Mouse (Mus musculus) NIH3T3 (cell line): ENCODE measurements around the gene Tnnt3.

Source experiments
- DNase-seq: peaks from one replicate; pipeline ENCODE4 v3.0.0-alpha.2; 2012; ENCODE audit warnings: low read depth

The Tnnt3 gene

DNA sequence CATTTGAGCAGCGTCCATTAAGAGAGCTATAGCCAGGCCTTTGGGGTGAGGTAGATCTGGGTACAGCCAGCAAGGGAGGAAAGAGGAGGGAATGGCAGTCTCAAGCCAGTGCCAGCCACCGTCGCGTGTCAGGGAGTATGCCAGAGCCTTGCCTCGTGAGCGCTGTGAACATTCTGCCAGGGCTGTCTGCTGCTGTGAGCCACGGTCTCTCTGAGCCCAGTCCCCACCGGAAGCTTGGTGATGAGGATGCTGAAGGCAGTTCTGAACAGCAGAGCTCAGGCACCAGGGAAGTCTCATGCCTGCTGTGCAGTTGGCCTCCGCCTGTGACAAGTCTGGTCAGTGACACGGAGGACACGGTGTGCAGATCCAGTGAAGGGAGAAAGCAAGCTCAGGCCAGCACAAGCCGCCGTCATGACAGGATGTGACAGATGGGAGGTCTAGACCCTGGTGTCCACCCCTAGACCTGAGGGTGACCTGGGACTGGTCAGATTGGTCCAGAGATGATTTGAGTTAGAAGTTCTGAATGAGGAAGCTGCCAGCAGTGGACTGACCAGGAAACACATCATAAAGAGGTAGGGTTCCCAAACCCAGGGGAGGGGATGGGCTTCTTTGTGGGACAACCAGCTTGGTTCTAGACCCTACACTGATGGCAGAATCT, 21.7 kb upstream of the Tnnt3 start:
- no peak for DNase-seq

DNA sequence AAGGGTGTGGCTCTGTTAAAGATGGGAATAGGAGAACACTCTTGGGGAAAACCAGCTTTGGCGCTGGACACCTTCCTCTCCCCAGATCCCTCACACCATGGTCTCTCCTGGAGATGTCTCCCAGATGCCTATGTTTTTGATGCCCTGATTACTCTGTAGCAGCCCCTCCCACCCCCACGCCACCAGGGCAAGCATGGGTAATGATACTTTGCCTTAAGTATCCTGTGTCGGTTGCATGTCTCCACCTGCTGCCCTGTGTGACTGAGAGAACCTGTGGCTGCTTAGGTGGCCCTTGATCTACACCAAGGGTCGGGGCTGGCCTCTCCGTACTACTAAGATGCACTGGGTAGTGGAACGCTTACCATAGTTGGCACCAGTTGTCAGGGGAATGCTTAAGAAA, 20.6 kb upstream of the Tnnt3 start:
- DNase-seq, result no peak

DNA sequence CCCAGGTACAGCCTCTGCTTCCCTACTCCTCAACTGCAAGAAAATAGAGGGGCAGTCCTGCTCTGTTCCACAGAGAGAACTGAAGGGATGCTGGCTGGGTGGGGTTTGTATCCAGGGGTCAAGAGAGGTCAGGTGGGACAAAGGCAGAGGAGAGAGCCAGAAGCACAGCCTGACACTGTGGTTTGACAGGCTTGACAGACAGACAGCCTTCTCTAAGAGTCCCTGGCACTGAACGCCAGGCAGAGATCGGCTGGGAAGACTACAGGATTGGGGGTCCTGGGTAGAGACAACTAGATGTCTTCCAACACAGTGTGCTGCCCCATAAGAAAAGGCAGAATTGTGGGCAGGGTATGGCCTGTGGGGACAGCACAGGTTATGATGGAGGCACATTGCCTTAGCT, 20.1 kb upstream of the Tnnt3 start:
- DNase-seq, result no peak

DNA sequence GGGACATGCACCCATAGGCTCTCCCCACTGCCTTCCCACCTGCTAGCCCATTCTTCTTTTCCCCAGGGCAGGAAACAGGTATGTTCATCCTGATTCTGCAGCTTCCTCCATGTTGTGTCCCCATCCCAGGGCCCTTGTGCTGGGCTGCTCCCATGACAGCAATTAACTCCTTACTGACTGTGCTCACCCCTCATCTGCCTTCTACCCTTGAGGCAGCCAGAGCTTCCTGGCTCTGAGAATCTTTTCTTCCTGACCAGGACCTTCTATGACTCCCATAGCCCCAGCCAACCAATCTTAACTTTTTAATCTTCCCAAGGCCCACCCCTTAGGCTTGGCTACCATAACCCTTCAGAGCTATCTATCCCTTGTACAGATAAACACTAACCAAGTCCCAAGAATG, 19.3 kb upstream of the Tnnt3 start:
- DNase-seq, result no peak

DNA sequence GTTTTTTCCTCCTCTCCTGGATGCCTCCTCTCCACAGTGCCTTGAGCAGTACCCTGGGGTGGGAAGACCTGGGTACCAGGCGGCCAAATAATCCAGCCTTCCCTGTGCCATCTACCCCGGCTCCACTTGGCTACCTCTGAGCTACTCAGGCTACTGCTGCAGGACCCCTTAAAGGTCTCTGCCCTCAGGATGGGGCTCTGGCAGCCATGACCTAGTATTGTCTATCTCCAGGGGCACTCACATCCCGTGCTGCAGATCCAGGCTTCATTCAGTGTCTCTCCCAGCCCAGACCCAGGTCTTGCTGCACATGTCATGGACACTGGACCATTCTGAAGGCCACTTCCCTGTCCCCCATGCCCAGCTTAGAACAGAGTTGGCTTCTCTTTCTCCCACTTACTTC, 18.8 kb upstream of the Tnnt3 start:
- no peak for DNase-seq

DNA sequence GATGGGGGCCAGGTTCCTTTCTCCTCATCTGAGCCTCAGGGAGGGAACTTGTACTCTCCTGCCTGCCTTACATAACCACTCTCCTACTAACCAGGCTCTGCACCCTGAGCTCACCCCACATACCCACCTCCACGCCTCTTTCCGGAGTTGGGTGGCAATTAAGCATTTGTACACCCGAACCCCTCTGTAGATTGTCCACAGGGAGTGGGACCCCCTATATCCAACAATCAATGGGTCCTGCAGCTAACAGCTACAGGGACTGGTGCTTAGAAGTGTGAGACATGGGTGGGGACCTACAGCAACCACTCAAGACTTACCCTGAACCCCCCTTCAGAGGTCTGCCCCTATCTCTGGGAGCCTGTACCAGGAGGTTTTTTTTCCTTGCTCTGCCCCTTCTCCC, 18.0 kb upstream of the Tnnt3 start:
- no peak for DNase-seq

DNA sequence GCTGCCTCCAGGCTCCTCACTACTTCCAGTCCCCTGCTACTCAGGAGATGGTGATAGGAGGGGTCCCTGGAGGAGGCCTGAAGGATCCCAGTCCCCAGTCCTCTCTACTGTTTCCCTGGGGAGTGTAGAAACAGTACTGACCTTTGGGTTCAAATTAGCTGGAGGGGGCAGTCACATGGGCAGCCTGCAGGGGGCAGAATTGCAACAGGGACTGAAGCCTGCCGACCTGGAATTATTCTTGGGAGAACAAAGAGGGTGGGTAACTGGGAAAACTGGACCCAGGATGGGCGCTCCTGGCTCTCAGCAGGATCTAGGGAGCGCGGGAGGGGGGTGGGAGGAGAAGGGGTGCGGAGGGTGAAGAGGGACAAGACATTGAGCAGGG, 17.5 kb upstream of the Tnnt3 start:
- DNase-seq, result peak; percentile 88

DNA sequence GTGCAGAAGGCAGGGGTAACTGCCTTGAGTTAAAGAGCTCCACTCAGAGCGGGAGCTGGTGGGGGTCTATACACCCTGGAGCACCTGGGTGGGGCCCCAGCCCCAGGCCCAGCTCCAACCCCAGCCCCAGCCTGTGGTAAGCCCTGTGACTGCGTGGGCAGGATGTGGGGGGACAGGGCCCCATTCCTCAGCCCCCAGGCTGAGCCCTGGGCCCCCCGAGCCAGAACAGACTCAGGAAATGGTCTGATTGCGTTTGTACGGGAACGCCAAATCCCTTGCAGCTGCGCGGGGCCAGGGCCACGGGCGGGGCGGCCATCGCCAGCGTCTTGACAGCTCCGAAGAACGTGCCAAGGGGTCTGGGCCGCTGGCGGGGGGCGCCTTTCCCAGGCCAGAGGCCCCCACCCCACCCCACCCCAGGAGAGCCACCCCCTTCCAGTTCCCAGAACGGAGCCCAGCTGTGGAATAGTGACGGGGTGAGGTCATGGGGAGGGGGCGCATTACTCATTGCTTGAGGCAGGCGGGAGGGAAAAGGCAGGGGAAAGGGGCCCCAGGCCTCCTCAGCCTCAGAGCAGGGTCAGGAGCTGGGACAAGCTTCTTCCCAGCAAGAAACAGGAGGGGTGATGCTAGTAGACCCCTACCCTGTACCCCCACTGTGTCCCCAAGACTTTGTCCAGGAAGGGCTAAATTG, 16.9 kb upstream of the Tnnt3 start:
- peak; percentile 83 for DNase-seq

DNA sequence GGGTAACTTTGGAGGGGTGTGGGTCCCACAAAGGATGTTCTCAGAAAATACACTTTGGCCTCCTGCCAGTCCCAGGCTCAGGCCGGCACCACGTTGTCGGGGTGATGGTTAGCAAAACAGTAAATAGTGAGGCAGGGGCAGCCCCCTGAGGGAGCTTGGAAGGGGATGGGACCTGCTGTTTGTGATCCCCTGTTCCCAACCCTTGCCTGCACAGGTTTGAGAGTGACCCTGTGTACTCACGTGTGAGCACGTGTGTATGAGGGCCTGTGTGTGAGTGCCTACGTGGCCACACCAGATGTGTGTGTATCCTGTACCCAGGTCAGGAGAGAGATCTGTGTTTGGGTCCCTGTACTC, 16.4 kb upstream of the Tnnt3 start:
- DNase-seq, result peak; percentile 78

DNA sequence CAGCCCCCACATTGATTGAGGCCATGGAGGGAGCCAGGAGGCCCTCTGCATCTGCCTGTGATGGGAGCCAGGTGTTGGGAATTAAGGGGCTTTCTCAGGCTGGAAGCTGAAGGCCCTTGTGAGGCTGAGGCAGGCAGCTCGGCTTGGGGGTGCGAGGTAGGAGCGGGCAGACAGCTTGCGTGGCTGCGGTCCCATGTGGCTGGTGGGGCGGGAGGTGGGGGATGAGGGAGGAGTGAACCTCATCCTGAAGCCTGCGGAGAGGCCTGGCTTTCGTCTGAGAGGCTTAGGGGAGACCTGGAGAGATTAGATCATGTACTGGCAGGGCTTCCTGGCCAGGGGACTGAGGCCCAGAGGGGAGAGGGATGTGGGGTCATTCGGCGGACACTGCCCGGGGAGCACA, 15.5 kb upstream of the Tnnt3 start:
- peak; percentile 68 for DNase-seq

DNA sequence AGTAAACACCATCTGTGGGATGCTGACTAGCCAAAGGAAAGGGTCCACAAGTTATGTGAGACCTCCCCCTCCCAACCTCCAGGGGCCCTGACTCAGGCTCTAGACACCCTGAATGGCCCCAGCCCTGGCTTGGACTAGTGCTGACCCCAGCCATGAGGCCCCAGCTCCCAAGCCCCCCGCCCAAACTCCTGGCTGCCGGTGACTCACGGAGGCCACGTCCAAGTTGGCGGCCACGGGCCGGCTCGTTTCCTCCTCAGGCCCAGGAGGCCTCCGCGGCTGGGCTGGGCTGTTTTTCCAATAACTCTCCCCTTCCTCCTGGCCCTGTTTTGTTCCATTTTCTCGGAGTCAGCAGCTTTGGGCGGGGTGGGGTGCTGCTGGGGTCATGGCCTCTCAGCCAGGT, 13.9 kb upstream of the Tnnt3 start:
- DNase-seq, result peak; percentile 74

DNA sequence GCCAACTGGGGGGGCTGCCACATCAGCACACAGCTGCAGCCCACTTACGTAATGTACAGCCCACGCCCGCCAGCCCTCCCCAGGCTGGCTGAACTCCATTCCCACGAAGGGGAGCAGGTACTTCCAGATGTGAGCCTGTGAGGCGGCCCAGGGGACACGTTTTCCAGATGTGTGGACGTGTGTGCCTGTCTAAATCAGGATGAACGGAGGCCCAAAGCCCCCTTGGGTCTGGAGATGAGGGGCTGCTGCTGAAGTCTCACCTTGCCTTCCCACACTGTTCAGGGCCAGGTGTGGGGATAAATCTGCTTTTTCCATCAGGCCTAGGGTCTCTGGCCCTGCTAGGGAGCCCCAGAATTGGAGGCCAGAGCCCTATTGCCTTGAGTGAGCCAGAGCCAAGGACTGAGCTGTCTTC, 11.9 kb upstream of the Tnnt3 start:
- DNase-seq, result peak; percentile 27

DNA sequence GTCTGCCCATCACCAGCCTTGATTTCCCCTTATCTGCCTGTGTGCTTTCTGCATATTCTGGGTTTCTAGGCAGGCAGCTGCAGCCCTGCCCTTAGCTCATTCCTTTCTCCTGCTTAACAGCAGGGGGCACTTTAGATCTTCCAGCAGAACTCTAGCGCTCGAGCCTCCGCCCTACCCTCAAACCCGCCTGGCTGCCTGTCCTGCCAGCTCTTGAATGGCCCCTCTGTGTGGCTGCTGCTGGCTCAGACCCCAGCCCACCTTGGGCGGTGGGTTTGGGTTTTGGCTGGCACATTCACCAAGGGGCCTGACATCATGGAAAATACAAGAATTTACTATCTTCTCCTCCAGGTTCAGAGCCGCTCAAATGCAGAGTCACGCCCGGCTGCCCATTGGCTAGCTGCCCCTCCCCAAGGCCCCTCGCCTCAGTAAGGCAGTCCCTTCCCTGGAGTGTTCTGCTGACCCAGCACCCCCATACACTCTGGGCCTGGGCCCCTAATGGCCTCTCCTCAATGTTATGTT, 11.2 kb upstream of the Tnnt3 start:
- peak; percentile 28 for DNase-seq

DNA sequence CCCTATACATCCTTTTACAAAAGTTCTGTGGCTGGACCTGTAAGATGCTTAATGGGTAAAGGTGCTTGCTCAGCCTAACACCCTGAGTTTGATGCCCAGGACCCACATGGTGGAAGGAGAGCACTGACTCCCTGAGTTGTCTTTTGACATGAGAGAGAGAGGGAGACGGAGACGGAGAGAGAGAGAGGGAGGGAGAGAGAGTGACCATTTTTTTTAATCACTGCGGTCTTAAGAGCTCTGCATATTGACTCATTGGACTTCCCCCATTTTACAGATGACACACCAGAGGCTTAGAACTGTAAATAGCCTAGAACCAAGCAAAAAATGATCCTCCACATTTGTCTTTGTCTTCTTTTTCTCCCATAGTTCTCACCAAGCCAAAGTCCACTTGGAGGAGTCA, 10.6 kb upstream of the Tnnt3 start:
- DNase-seq, result no peak

DNA sequence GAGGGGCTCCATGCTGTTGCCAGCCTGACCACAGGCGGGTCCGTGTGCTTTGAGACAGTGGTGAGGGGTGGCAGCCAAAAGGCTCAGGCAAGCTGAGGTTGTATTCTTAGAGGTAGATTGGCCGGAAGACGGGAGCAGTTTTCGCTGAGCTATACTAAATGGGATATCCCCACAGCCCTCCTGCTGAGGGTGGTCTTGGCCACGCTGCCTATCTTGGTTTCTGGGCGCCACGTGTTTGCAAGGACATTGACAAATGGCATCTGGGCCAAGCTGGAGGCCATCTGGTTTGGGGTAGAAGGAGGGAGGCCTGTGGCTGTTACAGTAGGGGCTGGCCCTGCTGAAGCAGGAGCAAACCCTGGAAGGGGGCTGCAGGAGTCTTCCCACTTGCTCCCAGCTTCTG, 5.1 kb upstream of the Tnnt3 start:
- no peak for DNase-seq

DNA sequence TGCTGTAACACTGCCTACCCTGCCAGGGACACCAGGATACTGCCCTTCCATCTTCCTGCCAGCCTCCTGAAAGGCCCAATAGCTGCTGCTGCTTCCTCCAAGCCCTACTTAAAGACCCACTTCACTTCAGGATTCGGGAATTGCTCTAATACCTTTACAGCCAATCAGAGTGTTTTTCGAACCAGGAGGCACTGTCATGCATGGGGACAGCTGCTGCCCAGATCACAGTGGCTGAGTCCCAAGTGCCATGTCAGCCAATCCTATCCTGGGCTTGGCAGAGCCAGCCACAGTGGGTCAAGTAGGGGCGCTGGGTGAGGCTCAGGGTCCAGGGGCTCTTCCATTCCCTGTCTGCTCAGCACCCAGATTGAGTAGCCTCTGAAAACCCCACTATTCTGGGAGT, 2.5 kb upstream of the Tnnt3 start:
- DNase-seq, result no peak

DNA sequence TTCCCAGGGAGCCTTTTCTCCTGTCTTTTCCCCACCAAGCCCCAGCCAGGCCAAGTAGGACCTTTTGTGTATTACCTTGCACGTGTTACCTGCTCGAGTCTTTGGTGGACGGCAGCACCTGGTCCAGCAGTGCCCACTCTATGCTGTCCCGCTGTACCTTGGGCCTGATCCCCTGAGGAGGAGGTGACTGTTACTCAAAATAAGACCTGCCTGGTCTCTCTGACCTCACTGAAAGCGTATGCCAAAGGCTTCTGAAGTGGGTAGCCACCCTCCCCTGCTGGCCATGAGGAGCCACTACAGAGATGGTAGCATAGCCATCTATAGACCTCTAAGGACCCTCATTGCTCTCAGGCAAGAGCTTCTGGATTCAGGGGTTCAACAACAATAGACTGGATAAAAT, 1.8 kb upstream of the Tnnt3 start:
- no peak for DNase-seq

DNA sequence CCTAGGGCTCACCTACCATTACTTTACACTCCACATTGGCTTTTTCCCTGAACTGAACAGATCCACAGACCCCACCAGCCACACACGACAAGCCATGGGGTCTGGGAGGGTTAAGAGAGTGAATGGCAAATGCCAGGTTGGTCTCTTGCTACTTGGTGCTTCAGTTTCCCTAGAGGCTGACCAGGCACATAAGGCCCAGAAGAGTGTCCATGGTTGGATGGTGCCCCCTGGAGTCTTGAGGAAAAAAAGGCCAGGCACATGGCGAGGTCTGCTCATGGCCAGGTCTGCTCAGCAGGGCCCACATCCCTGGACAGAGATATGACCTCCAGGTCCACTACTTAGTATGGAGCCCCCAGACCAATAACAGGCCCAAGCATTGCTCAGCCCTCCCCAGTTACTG, 861 bp upstream of the Tnnt3 start:
- DNase-seq, result peak; percentile 68

DNA sequence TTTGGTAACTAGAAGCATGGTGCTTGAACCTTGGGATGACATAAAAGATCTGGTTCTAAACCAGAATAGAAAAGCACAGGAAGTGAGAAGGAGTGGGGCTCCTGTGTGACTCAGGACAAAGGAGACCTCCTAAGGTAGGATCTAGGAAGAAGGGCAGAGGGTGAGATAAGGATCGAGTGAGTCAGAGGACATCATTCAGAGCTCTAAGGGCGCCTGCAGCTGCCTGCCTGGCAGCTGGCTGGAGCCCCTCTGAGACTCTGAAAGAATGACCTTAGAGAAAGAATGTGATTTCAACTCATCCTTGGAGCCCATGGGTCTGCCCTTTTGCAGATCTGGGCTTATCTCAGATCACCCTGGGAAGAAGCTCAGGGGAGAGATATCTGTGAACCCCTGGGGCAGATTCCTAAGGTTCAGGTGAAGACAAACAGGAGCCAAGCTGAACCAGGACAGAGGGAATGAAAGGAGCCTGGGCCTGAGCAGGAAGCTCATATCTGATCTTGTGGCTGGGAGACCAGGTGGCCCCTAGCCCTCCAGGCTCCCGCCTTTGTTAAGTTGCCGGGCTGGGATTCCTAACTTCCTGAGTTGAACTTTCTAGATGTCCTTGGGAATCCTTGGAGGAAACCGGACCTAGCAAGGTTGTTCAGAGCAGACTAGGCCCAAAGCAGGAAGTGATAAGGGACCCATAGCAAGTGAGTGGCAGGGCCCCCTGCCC, 530 bp downstream of the Tnnt3 start:
- no peak for DNase-seq

DNA sequence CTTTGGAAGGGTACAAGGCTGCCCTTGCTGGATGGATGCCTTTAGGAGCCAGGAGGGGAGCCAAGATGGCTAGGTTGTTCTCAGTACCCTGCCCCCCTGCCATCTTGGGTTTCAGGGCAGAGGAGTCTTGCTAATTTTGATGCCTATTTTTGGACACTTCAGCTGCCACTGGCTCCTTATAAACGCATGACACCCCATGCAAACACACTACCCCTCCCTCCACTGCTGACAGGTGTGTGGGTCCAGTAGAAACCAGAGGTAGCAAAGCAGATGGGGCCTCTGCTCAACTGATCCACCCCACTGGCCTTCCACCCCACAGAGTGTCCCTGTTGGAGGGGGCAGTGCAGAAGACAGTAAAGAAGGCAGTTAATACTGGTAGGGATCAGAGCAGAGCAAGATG, 1.4 kb downstream of the Tnnt3 start:
- DNase-seq, result no peak

DNA sequence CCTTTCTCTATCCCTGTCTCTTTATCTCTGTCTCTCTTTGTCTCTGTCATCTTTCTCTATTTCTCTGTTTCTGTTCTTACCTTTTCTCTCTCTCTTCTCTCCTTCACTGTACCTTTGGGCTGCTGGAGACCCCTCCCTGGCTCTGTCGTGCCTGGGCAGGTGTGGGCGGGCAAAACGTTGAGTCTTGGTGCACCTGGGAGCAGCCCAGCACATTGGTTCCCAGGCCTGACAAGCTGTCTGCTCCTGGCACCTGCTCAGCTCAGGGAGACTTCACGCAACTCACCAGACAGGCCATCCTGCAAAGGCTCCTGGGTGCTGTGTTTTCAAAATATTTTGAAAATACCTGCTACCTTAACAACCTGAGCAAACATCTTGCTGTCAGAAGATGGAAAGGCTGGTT, 4.6 kb downstream of the Tnnt3 start:
- no peak for DNase-seq

DNA sequence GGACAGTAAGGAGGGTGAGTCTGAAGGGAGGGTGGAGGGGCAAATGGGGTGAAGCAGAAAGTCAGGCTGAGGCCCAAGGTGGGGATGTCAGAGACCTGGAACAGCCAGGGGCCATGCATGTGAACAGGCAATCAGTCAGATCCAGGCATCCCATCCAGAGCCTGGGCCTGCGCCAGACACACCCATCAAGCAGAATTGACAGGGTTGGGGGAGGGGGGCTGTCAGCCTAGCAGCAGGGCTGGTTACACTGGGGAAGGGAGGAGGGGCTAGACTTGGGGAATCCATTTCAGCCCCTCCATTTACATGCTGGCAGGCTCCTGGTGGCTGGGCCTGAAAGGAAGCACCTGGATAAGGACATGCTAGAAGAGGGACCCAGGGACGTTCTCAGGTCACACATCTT, 7.3 kb downstream of the Tnnt3 start:
- peak; percentile 56 for DNase-seq

DNA sequence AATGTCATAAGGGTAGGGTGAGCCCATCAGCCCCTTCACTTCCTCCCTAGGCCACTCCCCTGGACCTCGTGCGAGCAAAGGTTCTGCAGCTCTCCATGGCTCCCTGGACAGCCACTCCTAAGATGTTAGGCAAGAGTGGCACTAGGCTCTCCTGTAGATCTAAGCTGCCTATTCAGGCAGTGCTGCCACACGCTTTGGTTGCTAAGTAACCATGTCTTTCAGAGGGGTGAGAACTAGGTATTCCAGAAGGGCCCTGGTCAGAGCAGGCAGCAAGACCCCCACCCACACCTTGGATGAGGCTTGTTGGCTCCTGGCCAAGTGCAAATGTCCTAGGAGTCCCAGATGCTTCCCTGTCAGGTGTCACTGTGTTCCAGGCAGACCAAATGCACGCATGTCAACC, 7.9 kb downstream of the Tnnt3 start:
- no peak for DNase-seq

DNA sequence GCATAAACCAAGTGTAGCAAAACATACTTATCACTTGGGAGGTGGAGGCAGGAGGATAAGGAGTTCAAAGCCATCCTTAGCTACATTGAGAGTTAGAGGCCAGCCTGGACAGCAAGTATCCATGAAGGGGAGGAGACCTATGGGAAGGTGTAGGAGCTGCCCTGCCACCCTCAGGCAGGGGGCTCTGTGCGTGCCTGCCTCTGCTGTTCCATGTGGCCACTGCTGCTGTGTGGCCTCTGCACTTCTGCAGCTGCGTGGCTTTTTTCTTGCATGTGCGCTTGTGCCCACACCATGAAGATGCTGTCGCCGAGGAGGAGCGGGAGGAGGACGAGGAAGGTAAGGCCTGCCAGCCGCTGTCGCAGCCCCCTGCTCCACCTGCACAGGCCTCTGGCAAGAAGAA, 8.8 kb downstream of the Tnnt3 start:
- no peak for DNase-seq
